Mouse (Mus musculus): ENCODE measurements around the gene Fbxo11.

GRCm38 (mm10) chr17:87983313-87983712 lies 81.8 kb downstream of the Fbxo11 start:
- TF ChIP-seq GATA1 (IDR thresholded peaks at IDR 0.05; ENCODE audit: borderline replicate concordance, low read length) = no peak
- TF ChIP-seq FLI1 (IDR thresholded peaks at IDR 0.05; ENCODE audit: low read length) = no peak
